Mouse (Mus musculus): ENCODE measurements around the gene Ndufa8. TPM values are rescaled to one million over a fixed set of nuclear protein-coding genes. Genes with fewer than 3 reads are reported as not detected.

The Ndufa8 gene
- 2.6 TPM for polyA plus RNA-seq (2014; fragmentation: Illumina TruSeq; extraction: RNeasy Lipid Tissue Mini Kit (QIAGEN cat#74804); ENCODE audit: low replicate concordance)

DNA sequence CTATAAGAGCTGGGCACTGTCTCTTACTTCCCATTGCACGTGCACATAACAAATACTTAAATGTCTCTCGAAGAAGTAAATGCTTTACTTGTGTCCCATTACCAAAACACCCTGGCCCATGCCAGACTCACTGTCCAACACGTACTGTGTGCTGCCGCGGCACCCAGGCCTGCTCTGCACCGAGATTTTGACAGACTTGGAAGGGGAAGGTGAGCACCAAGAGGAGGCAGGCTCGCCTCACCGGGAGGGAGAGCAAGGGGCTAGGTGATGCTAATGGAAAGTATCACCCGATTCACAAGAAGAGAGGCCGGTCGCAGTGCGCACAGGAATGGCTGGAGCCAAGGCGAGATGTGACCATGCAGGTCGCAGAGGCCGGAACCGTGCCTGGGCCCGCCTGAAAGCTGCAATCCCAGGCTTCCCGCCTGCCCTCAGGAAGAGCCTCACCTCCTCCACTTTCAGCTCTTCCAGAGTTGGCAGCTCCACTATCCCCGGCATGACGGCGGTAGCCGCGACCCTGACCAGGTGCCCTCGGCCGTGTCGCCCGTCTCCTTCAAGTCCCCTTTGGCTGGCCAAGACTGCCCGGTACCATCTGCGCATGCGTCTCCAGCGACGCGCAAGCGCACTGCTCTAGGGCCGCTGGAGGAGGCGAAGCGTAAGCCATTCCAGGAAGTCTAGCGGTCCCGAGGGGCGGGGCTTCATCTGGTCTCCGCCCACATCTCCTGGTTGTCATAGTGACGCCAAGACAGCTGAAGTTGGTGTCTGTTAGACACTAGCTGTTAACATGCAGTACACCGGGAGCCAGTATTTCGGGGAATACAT lies at the start of gene Ndufa8, which contains the start of gene Morn5:
Ndufa8 (minus strand) TSS at position 659 of the 819 bp plus-strand sequence.
Morn5 (plus strand) TSS at position 711 of the 819 bp plus-strand sequence.

Other genes starting within 250 kb of the Ndufa8 start
- not detected for gene Ttll11, start 69.5 kb downstream of the Ndufa8 start, polyA plus RNA-seq (2014; fragmentation: Illumina TruSeq; extraction: RNeasy Lipid Tissue Mini Kit (QIAGEN cat#74804); ENCODE audit: low replicate concordance)
- not detected for gene Morn5, start 52 bp upstream of the Ndufa8 start, polyA plus RNA-seq (2014; fragmentation: Illumina TruSeq; extraction: RNeasy Lipid Tissue Mini Kit (QIAGEN cat#74804); ENCODE audit: low replicate concordance)
- gene Lhx6, start 56.0 kb upstream of the Ndufa8 start, polyA plus RNA-seq (2014; fragmentation: Illumina TruSeq; extraction: RNeasy Lipid Tissue Mini Kit (QIAGEN cat#74804); ENCODE audit: low replicate concordance), result not detected
- 15.6 TPM for gene Mrrf, start 87.0 kb upstream of the Ndufa8 start, polyA plus RNA-seq (2014; fragmentation: Illumina TruSeq; extraction: RNeasy Lipid Tissue Mini Kit (QIAGEN cat#74804); ENCODE audit: low replicate concordance)
- 43.8 TPM for gene Rbm18, start 87.4 kb upstream of the Ndufa8 start, polyA plus RNA-seq (2014; fragmentation: Illumina TruSeq; extraction: RNeasy Lipid Tissue Mini Kit (QIAGEN cat#74804); ENCODE audit: low replicate concordance)
- 24.4 TPM for gene Ptgs1, start 181.0 kb upstream of the Ndufa8 start, polyA plus RNA-seq (2014; fragmentation: Illumina TruSeq; extraction: RNeasy Lipid Tissue Mini Kit (QIAGEN cat#74804); ENCODE audit: low replicate concordance)